Comparison of ENCODE assay signal across 8 mouse cellular contexts in genomic region chr14:55918240-55919082, GRCm38 (mm10). TPM values are rescaled to one million over a fixed set of nuclear protein-coding genes. Genes with fewer than 3 reads are reported as not detected.
DNase-seq lines count a peak whose midpoint lies in the region; ATAC-seq lines count a peak whose summit lies in the region.

No protein-coding gene starts in this region.

- no peak overlapping the region for H3K27ac ChIP-seq in heart, embryonic 11.5 days (ENCODE audit: low read depth, low read length)
- no peak overlapping the region for H3K27ac ChIP-seq in midbrain, embryonic 12.5 days (replicated peaks)

- H3K4me2 ChIP-seq in heart, embryonic 11.5 days: no peak overlapping the region
- H3K4me2 ChIP-seq in midbrain, embryonic 12.5 days (replicated peaks): 0 out of 2 replicates have a peak overlapping the region, but pooled peaks have one; percentile 27

- H3K9ac ChIP-seq in heart, embryonic 11.5 days (ENCODE audit: low read depth, low read length): no peak overlapping the region
- no peak overlapping the region for H3K9ac ChIP-seq in midbrain, embryonic 12.5 days (replicated peaks)

- H3K36me3 ChIP-seq in heart, embryonic 11.5 days (ENCODE audit: control insufficient read depth, insufficient read depth, low read length): no peaks in the 10 kb centered on the region
- no peaks in the 10 kb centered on the region for H3K36me3 ChIP-seq in midbrain, embryonic 12.5 days

- peak; percentile 95 for DNase-seq in heart, adult 11 months
- DNase-seq in cerebellum, postnatal 10 days: peak; percentile 90 to 95
- DNase-seq in frontal cortex, postnatal 25 days (ENCODE audit: low spot score in 2 of 2): peak; percentile 32 to 51
- DNase-seq in left cerebral cortex, postnatal 14 days (ENCODE audit: low spot score in 2 of 2): peak; percentile 88 to 89
- peak; percentile 32 for DNase-seq in spleen, adult 12 weeks (ENCODE audit: low spot score)

- no peaks in the 10 kb centered on the region for H3K9me3 ChIP-seq in heart, embryonic 11.5 days (replicated peaks; ENCODE audit: control insufficient read depth, low read length)
- no peaks in the 10 kb centered on the region for H3K9me3 ChIP-seq in midbrain, embryonic 12.5 days

- no peak for ATAC-seq in heart, embryonic 11.5 days (replicated peaks; ENCODE audit: insufficient number of reproducible peaks, low FRiP score, low TSS enrichment)
- peak; percentile 86 for ATAC-seq in inflammation-experienced regulatory T-cells, adult 6 months
- ATAC-seq in midbrain, embryonic 12.5 days (ENCODE audit: low FRiP score, low read depth): peak; percentile 72; the same call in 1 of the 2 replicates

- no peaks in the 10 kb centered on the region for H3K27me3 ChIP-seq in heart, embryonic 11.5 days (ENCODE audit: control insufficient read depth, insufficient read depth, low read length)
- peaks cover 6% of the 10 kb centered on the region for H3K27me3 ChIP-seq in midbrain, embryonic 12.5 days

- no peaks in the 10 kb centered on the region for H3K4me1 ChIP-seq in heart, embryonic 11.5 days (ENCODE audit: control insufficient read depth, insufficient read depth, low read length)
- no peaks in the 10 kb centered on the region for H3K4me1 ChIP-seq in midbrain, embryonic 12.5 days

- intact Hi-C loops in left cerebral cortex, postnatal 14 days (cut with DNase I): loop anchor here (2.0 to 10.0 kb wide), 5 partner anchors 44 to 234 kb away; partner anchors contain the start of genes Adcy4, Ltb4r1, Nfatc4 and Tinf2

- 36% methylated on average over 14 of the region's 14 CpGs for WGBS in heart, embryonic 11.5 days (ENCODE audit: insufficient replicate concordance)
- WGBS in midbrain, embryonic 12.5 days: 40% methylated on average over 14 of the region's 14 CpGs

- H3K4me3 ChIP-seq in heart, embryonic 11.5 days (ENCODE audit: low read depth, low read length): no peak overlapping the region
- H3K4me3 ChIP-seq in midbrain, embryonic 12.5 days: no peak overlapping the region

RNA-seq across cellular contexts. Expression of gene Sdr39u1, which starts 18.4 kb away (rescaled TPM):
- polyA plus RNA-seq in heart, embryonic 11.5 days (2014; fragmentation: Nextera tagmentation; extraction: Ambion mirVana): 36.9 and 42.2 TPM in 2 replicates
- polyA plus RNA-seq in inflammation-experienced regulatory T-cells, adult 6 months (2017; shearing (Covaris generic)): 100 to 1,000 TPM in 1 of 3 experiments, 10 to 100 TPM in 2; 76.4 to 107 (median 93.3) TPM
- 10 to 100 TPM; 85.8 to 94.6 TPM for total RNA-seq in left cerebral cortex, postnatal 14 days (2021)
- polyA plus RNA-seq in midbrain, embryonic 12.5 days (2016; fragmentation: Nextera tagmentation; extraction: Ambion mirVana): 41.3 and 44.6 TPM in 2 replicates

RNA-seq across cellular contexts. Expression of gene Cma1, which starts 26.0 kb away (rescaled TPM):
- polyA plus RNA-seq in heart, embryonic 11.5 days (2014; fragmentation: Nextera tagmentation; extraction: Ambion mirVana): not detected in 2 replicates
- polyA plus RNA-seq in inflammation-experienced regulatory T-cells, adult 6 months (2017; shearing (Covaris generic)): not detected
- not detected for total RNA-seq in left cerebral cortex, postnatal 14 days (2021)
- polyA plus RNA-seq in midbrain, embryonic 12.5 days (2016; fragmentation: Nextera tagmentation; extraction: Ambion mirVana): not detected in 2 replicates

RNA-seq across cellular contexts. Expression of gene Cma2, which starts 32.3 kb away (rescaled TPM):
- polyA plus RNA-seq in heart, embryonic 11.5 days (2014; fragmentation: Nextera tagmentation; extraction: Ambion mirVana): not detected in 2 replicates
- polyA plus RNA-seq in inflammation-experienced regulatory T-cells, adult 6 months (2017; shearing (Covaris generic)): not detected
- not detected for total RNA-seq in left cerebral cortex, postnatal 14 days (2021)
- not detected in 2 replicates for polyA plus RNA-seq in midbrain, embryonic 12.5 days (2016; fragmentation: Nextera tagmentation; extraction: Ambion mirVana)

RNA-seq across cellular contexts. Expression of gene Khnyn, which starts 33.7 kb away (rescaled TPM):
- 6.0 and 8.9 TPM in 2 replicates for polyA plus RNA-seq in heart, embryonic 11.5 days (2014; fragmentation: Nextera tagmentation; extraction: Ambion mirVana)
- 10 to 100 TPM; 10.5 to 13.1 (median 12.8) TPM for polyA plus RNA-seq in inflammation-experienced regulatory T-cells, adult 6 months (2017; shearing (Covaris generic))
- 10 to 100 TPM; 10.4 to 10.8 TPM for total RNA-seq in left cerebral cortex, postnatal 14 days (2021)
- 21.5 and 22.4 TPM in 2 replicates for polyA plus RNA-seq in midbrain, embryonic 12.5 days (2016; fragmentation: Nextera tagmentation; extraction: Ambion mirVana)

RNA-seq across cellular contexts. Expression of gene Cbln3, which starts 34.3 kb away (rescaled TPM):
- polyA plus RNA-seq in heart, embryonic 11.5 days (2014; fragmentation: Nextera tagmentation; extraction: Ambion mirVana): 0.30 and 0.42 TPM in 2 replicates
- under 1 TPM in 1 of 3 experiments, not detected in 2; 0.11 TPM for polyA plus RNA-seq in inflammation-experienced regulatory T-cells, adult 6 months (2017; shearing (Covaris generic))
- 1 to 10 TPM in 1 of 2 experiments, under 1 TPM in 1; 0.23 to 1.1 TPM for total RNA-seq in left cerebral cortex, postnatal 14 days (2021)
- polyA plus RNA-seq in midbrain, embryonic 12.5 days (2016; fragmentation: Nextera tagmentation; extraction: Ambion mirVana): 0.12 and 0.15 TPM in 2 replicates

Comparison
In these comparisons a context has a peak if more than half of its experiments do, and no peak if none do; other contexts are left out.
1. DNase-seq: peak in every context shown above with its lines; median percentile 95 in heart, adult 11 months; 92 in cerebellum, postnatal 10 days; 88 in left cerebral cortex, postnatal 14 days; 42 in frontal cortex, postnatal 25 days; 32 in spleen, adult 12 weeks.